Mouse (Mus musculus) right cerebral cortex, postnatal 25 days (tissue): ENCODE measurements around the gene Sf1.

Experiments used
- DNase-seq: peaks from one replicate; pipeline ENCODE4 v3.0.0; 2022

Sf1 gene

DNA sequence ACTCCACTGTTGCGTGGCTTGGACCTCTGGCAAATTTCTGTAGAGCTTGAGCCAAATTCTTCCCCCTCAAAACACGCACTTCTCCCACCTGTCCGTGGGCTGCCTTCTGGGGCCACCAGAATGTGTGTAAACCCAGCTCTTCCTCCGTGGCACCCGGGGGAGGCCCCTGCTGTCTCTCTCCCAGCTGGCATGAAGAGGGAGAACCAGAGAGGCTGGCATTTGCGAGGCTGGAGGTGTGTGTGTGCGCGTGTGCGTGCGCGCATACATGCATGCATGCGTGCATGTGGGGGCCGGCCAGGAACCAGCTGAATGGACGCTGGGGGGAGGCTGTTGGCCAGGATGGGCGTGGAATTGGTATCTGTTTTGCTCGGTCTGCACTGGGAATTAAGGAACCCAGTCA is 59.8 kb downstream of the Sf1 start:
- DNase-seq: peak; percentile 76

DNA sequence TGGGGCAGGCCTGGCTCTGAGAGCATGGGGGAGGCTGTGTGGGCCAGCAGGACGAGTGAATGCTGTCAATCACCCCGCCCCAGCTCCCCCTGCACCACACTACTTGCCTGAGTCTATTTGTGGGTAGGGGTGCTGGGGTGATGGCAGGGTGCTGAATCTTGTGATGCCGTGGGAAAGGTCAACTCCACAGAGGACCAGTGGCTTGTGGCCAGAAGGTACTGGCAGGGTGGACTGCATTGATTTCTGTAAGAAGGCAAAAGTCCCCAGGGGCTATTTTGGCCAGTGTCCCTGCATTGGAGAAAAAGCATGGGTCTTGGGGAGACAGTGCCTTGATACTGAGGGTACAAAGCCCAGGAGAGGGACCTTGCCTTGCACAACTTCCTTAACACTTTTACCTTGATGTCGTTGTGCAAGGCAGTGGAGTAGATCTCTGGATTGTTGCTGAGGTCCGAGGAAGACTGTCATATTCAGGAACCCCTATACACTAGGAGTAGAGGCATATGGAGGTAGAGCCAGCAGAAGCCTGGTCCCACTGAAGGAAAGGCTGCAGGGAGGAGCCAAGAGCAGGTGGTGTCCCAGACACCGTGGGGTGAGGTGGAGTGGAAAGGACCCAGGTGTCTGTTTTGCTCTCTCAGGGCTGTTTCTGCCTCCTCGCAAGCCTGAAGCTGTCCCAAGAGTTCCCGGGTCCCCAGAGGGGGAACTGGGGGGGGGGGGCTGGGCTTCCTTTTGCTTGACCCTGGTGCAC is 60.8 kb downstream of the Sf1 start:
- DNase-seq: no peak

DNA sequence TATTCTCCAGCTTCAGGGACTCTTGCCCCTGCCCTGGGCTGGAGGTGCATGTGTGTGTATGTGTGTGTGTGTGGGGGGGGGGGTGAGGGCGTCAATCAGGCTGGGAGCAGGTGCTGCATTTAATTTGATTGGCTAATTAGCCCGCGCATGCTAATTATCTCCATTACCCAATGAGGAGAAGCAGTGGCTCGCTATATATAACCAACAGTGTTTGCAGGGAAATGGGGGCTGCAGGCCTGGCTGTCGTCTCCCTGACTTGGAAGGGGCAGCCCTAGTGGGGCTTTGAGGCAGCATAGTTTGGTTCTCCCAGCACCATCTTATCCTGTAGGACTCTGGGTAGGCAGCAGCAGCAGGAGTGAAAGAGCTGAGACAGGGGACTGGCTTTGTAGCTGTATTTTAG is 62.1 kb downstream of the Sf1 start:
- no peak for DNase-seq

DNA sequence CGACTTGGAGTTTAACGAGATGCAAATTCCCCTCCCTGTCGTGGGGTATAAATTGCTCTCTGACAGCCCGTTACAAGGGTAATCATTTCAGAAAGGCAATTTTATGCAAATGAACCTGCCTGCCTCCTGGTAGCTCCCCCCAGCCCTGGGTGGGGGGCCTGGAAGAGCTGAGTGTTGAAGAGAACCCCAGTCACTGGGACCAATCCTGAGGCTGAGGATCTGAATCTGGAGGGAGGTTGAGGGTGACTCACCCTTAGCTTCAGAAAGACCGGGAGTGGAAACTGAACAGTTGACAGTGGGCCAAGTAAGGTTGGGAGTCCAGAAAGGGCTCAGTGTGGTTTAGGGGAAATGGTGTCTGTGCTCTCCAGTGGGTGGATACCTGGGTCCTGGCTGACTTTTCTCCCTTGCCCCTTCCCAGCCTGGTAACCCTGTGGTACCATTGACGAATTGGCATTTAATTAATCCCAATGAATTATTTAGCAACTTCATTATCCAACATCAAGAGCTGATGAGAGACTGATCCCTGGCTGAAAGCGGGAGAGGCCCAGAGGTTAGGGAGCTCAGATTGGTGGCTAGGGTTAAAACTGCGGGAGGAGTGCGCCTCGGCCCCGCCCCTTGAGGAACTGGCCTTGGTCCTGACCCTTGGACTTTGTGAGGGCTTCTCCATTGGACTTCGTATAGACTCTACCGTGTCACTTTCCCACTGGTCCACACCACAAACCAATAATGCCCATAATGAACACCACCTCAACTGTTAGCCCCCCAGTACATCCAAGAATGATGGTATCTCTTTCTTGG is 63.4 kb downstream of the Sf1 start:
- no peak for DNase-seq
